Mouse (Mus musculus) spleen, adult 2 months (tissue): ENCODE data around the gene Klhl40.

ENCODE experiments used
- CTCF ChIP-seq: fragments of 200-500 bp; IDR thresholded peaks from 2 replicates; pipeline ENCODE4 v1.5.1; 2011; ENCODE audit warnings: mild to moderate bottlenecking, inconsistent platforms; ENCODE audit not compliant: insufficient read depth, insufficient read length, insufficient replicate concordance; ENCODE audit errors: extremely low read depth
- POLR2A ChIP-seq: fragments of 200-500 bp; IDR thresholded peaks from 2 replicates; pipeline ENCODE4 v1.6.1; 2011; ENCODE audit warnings: low read depth, low read length, inconsistent platforms

GRCm38 (mm10) chr9:121808511-121808910, 31.1 kb downstream of the Klhl40 start:
- TF ChIP-seq CTCF: no peak
- TF ChIP-seq POLR2A: no peak
